Mouse (Mus musculus): ENCODE measurements at regions not wholly inside any gene's neighbourhood (a gene's known extent, or its start where the extent isn't known, plus 50 kb on each side); places are given as distances from the start of the nearest gene placed in this dataset.
"Not testable (repeated sequence)": the region's sequence is repeated elsewhere in the genome, so short reads cannot be mapped to it uniquely, and the experiment has no call there.

- no peak for DNase-seq (ENCODE audit: low spot score)
Observed at GRCm38 (mm10) chr4:51868250-51868649, 570.8 kb upstream of the Smc2 start.

GRCm38 (mm10) chr4:51868716-51869115, 570.3 kb upstream of the Smc2 start:
- DNase-seq (ENCODE audit: low spot score) = not testable (repeated sequence)

GRCm38 (mm10) chr4:51885460-51885859, 553.6 kb upstream of the Smc2 start:
- DNase-seq (ENCODE audit: low spot score) = no peak

- no peak for DNase-seq (ENCODE audit: low spot score)
Observed at GRCm38 (mm10) chr4:51889280-51889679, 549.8 kb upstream of the Smc2 start.

GRCm38 (mm10) chr4:51928245-51928644, 510.8 kb upstream of the Smc2 start:
- DNase-seq (ENCODE audit: low spot score) = no peak

GRCm38 (mm10) chr4:51969751-51970150, 469.3 kb upstream of the Smc2 start:
- DNase-seq (ENCODE audit: low spot score) = no peak

- no peak for DNase-seq (ENCODE audit: low spot score)
Observed at GRCm38 (mm10) chr4:51978962-51979361, 460.1 kb upstream of the Smc2 start.

GRCm38 (mm10) chr4:51992482-51992881, 446.6 kb upstream of the Smc2 start:
- no peak for DNase-seq (ENCODE audit: low spot score)

GRCm38 (mm10) chr4:52036765-52037353, 402.2 kb upstream of the Smc2 start:
- no peak for DNase-seq (ENCODE audit: low spot score)

GRCm38 (mm10) chr4:52043404-52043803, 395.6 kb upstream of the Smc2 start:
- no peak for DNase-seq (ENCODE audit: low spot score)

- no peak for DNase-seq (ENCODE audit: low spot score)
Observed at GRCm38 (mm10) chr4:52050948-52051347, 388.1 kb upstream of the Smc2 start.

GRCm38 (mm10) chr4:52056031-52056430, 383.0 kb upstream of the Smc2 start:
- no peak for DNase-seq (ENCODE audit: low spot score)

GRCm38 (mm10) chr4:52060031-52060430, 379.0 kb upstream of the Smc2 start:
- DNase-seq (ENCODE audit: low spot score) = no peak

GRCm38 (mm10) chr4:52099187-52099586, 339.9 kb upstream of the Smc2 start:
- DNase-seq (ENCODE audit: low spot score) = no peak

- no peak for DNase-seq (ENCODE audit: low spot score)
Observed at GRCm38 (mm10) chr4:52105887-52106286, 333.2 kb upstream of the Smc2 start.

- DNase-seq (ENCODE audit: low spot score) = no peak
Observed at GRCm38 (mm10) chr4:52117765-52118290, 321.2 kb upstream of the Smc2 start.

- DNase-seq (ENCODE audit: low spot score) = no peak
Observed at GRCm38 (mm10) chr4:52118439-52119072, 320.5 kb upstream of the Smc2 start.

- DNase-seq (ENCODE audit: low spot score) = peak; percentile 23
Observed at GRCm38 (mm10) chr4:52152565-52153164, 286.4 kb upstream of the Smc2 start.

GRCm38 (mm10) chr4:52176240-52176639, 262.8 kb upstream of the Smc2 start:
- no peak for DNase-seq (ENCODE audit: low spot score)

- no peak for DNase-seq (ENCODE audit: low spot score)
Observed at GRCm38 (mm10) chr4:52197777-52198176, 241.3 kb upstream of the Smc2 start.

- DNase-seq (ENCODE audit: low spot score) = no peak
Observed at GRCm38 (mm10) chr4:52210601-52211000, 228.4 kb upstream of the Smc2 start.

GRCm38 (mm10) chr4:52211022-52211421, 228.0 kb upstream of the Smc2 start:
- DNase-seq (ENCODE audit: low spot score) = no peak

GRCm38 (mm10) chr4:52213363-52213762, 225.7 kb upstream of the Smc2 start:
- DNase-seq (ENCODE audit: low spot score) = peak; percentile 8

Data from embryo, embryonic 10 days (tissue).